Mouse (Mus musculus) heart, adult 10 weeks (tissue): ENCODE results near the gene Trhde. TPM values are rescaled to one million over a fixed set of nuclear protein-coding genes. Genes with fewer than 3 reads are reported as not detected.

Source experiments
- polyA plus RNA-seq: library from polyadenylated mRNA; stranded (reverse); fragments of 350-450 nt; fragmentation: Illumina TruSeq; extraction: RNeasy Lipid Tissue Mini Kit (QIAGEN cat#74804); gene quantifications from one replicate; pipeline ENCODE4 v1.2.3, GENCODE M21; 2014; ENCODE audit warnings: low read depth, low replicate concordance

The Trhde gene
- polyA plus RNA-seq: 0.39 TPM

DNA sequence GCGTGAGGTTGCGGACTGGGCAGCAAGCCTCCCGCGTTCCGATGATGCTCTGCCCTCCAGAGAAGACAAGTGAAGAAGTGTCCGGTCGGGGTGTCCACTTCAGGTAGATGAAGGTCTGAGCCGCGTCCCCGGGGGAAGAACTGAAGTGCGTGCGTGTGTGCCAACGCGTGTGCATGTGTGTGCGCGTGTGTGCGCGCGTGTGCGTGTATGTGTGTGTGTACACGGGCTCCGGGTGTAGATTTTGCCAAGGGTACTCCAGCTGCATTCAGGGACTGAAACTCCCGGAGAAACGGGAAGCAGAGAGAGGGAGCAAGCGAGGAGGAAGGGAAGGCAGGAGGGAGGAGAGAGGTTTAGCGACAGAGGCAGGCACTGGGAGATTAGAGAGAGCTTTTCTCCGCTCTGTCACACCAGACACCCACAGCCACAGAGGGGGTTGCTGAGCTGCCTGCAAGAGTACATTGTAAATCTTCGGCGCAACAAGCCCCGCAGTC is at the start of gene Trhde:
TSS of gene Trhde (minus strand) at position 147 of the 491 bp plus-strand sequence.

